Comparison of ENCODE assay signal across 8 mouse cellular contexts in the genomic region with DNA sequence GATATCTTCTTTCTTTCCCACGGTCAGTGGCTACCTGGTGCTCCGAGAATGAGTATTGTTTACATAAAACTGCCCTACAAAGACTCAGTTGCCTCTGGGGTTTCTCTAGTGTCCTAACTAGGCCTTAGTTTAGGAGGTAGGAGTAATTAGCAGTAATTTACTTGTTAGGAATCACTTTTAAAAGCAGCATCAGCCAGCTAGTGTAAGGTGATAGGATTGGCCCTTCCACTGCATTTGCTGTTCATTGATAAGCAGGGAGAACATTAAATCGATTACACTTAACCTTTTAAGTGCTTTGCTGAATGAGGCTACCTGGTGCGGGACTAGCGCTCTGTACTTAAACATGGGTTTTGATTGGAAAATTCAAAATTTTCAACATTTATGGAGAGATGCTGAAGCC. TPM values are rescaled to one million over a fixed set of nuclear protein-coding genes. Genes with fewer than 3 reads are reported as not detected.
DNase-seq lines count a peak whose midpoint lies in the region; ATAC-seq and TF ChIP-seq lines count a peak whose summit lies in the region.

No protein-coding gene starts in this region.

- peak overlapping the region; percentile 98 for H3K27ac ChIP-seq in heart, adult 2 months
- no peak overlapping the region for H3K27ac ChIP-seq in hindbrain, embryonic 13.5 days
- H3K27ac ChIP-seq in midbrain, embryonic 11.5 days (ENCODE audit: low read depth, low read length), result peak overlapping the region; percentile 44; the same call in 1 of the 2 replicates

- peak overlapping the region; percentile 78 for H3K4me2 ChIP-seq in hindbrain, embryonic 13.5 days
- H3K4me2 ChIP-seq in midbrain, embryonic 11.5 days, result peak overlapping the region; percentile 82

- ATAC-seq in hindbrain, embryonic 13.5 days (ENCODE audit: low FRiP score), result no peak
- no peak for ATAC-seq in midbrain, embryonic 11.5 days (ENCODE audit: low FRiP score)

- H3K9ac ChIP-seq in heart, adult 2 months (ENCODE audit: low read depth, low read length), result peak overlapping the region; percentile 29
- peak overlapping the region; percentile 83 for H3K9ac ChIP-seq in hindbrain, embryonic 13.5 days
- H3K9ac ChIP-seq in midbrain, embryonic 11.5 days (ENCODE audit: low read length), result peak overlapping the region; percentile 82

- no peaks in the 10 kb centered on the region for H3K9me3 ChIP-seq in hindbrain, embryonic 13.5 days
- no peaks in the 10 kb centered on the region for H3K9me3 ChIP-seq in midbrain, embryonic 11.5 days (ENCODE audit: control insufficient read depth, low read length)

- no peak for TF ChIP-seq CTCF in heart, adult 2 months (IDR thresholded peaks at IDR 0.05)

- no peak for TF ChIP-seq EP300 in heart, adult 2 months (IDR thresholded peaks at IDR 0.05; ENCODE audit: insufficient read depth, low read depth, low read length)

- 46% methylated on average over 5 of the region's 5 CpGs for WGBS in heart, adult 2 months
- 49% methylated on average over 5 of the region's 5 CpGs for WGBS in hindbrain, embryonic 13.5 days
- 45% methylated on average over 5 of the region's 5 CpGs for WGBS in midbrain, embryonic 11.5 days

- peaks cover 3% of the 10 kb centered on the region for H3K79me2 ChIP-seq in heart, adult 2 months (replicated peaks; ENCODE audit: control insufficient read depth, insufficient read depth, low read length)

- intact Hi-C loops in heart, adult 2 months (cut with DNase I), result loop anchor here (2.0 to 5.0 kb wide), 3 partner anchors 43 to 1139 kb away; no protein-coding TSS in a partner anchor

- TF ChIP-seq POLR2A in heart, adult 2 months (IDR thresholded peaks at IDR 0.05; ENCODE audit: insufficient read depth, low read depth, low read length), result no peak

- H3K4me3 ChIP-seq in heart, adult 2 months, result peak overlapping the region; percentile 92
- peak overlapping the region; percentile 67 for H3K4me3 ChIP-seq in hindbrain, embryonic 13.5 days
- peak overlapping the region; percentile 73 for H3K4me3 ChIP-seq in midbrain, embryonic 11.5 days (ENCODE audit: low read depth, low read length)

- H3K4me1 ChIP-seq in heart, adult 2 months (ENCODE audit: control insufficient read depth, insufficient read depth, low read length), result peaks cover 20% of the 10 kb centered on the region
- peaks cover 32% of the 10 kb centered on the region for H3K4me1 ChIP-seq in hindbrain, embryonic 13.5 days (replicated peaks)
- peaks cover 22% of the 10 kb centered on the region for H3K4me1 ChIP-seq in midbrain, embryonic 11.5 days (ENCODE audit: control insufficient read depth, insufficient read depth, low read length)

- no peak for DNase-seq in heart, adult 2 months
- no peak for DNase-seq in heart, adult 9 months (ENCODE audit: low spot score in 2 of 2)
- peak; percentile 52 for DNase-seq in c-Kit-negative CD71-positive TER-119-positive erythroid progenitor cells, embryonic 14.5 days (ENCODE audit: low read depth, low spot score)
- no peak for DNase-seq in midbrain, embryonic 11.5 days (ENCODE audit: low spot score, missing footprints)
- no peak for DNase-seq in thymus, postnatal 4 days
- no peak for DNase-seq in left cerebral cortex, adult 8-10 months (ENCODE audit: low spot score in 2 of 2)
- no peak for DNase-seq in cerebellum, adult 11-12 months

- H3K36me3 ChIP-seq in heart, adult 2 months (ENCODE audit: control insufficient read depth, insufficient read depth, low read length), result peaks cover 18% of the 10 kb centered on the region
- no peaks in the 10 kb centered on the region for H3K36me3 ChIP-seq in hindbrain, embryonic 13.5 days
- H3K36me3 ChIP-seq in midbrain, embryonic 11.5 days (ENCODE audit: control insufficient read depth, insufficient read depth, low read length), result no peaks in the 10 kb centered on the region

- H3K27me3 ChIP-seq in heart, adult 2 months (ENCODE audit: control insufficient read depth, insufficient read depth, low read length), result no peaks in the 10 kb centered on the region
- H3K27me3 ChIP-seq in hindbrain, embryonic 13.5 days, result no peaks in the 10 kb centered on the region
- no peaks in the 10 kb centered on the region for H3K27me3 ChIP-seq in midbrain, embryonic 11.5 days (ENCODE audit: control insufficient read depth, insufficient read depth, low read length)

RNA-seq across cellular contexts. Expression of gene Slc13a4, which starts 54.5 kb away (rescaled TPM):
- total RNA-seq in heart, adult 2 months (2021), result not detected
- polyA plus RNA-seq in heart, adult 2 months (2012; rRNA removed), result 0.53 and 0.70 TPM in 2 replicates
- polyA plus RNA-seq in hindbrain, embryonic 13.5 days (2015; fragmentation: Nextera tagmentation; extraction: Ambion mirVana), result 2.9 and 3.9 TPM in 2 replicates
- 0.19 and 0.29 TPM in 2 replicates for polyA plus RNA-seq in midbrain, embryonic 11.5 days (2014; fragmentation: Nextera tagmentation; extraction: Ambion mirVana)
- total RNA-seq in left cerebral cortex, adult 8-10 months (2022), result 10 to 100 TPM; 14.7 to 18.2 (median 17.8) TPM

Comparison
In these comparisons a context has a peak if more than half of its experiments do, and no peak if none do; other contexts are left out.
1. H3K9ac ChIP-seq: peak in every context shown above with its lines; median percentile 83 in hindbrain, embryonic 13.5 days; 82 in midbrain, embryonic 11.5 days; 29 in heart, adult 2 months.